Mouse (Mus musculus) lung, embryonic 15.5 days (tissue): ENCODE measurements around the gene Mapk13. TPM values are rescaled to one million over a fixed set of nuclear protein-coding genes. Genes with fewer than 3 reads are reported as not detected.
"Not testable (repeated sequence)": the region's sequence is repeated elsewhere in the genome, so short reads cannot be mapped to it uniquely, and the experiment has no call there.

Source experiments
- ATAC-seq: fragments of 200-750 bp; cut with Nextera tagmentation; 2 replicates; pipeline ENCODE4 v1.8.0; 2017; ENCODE audit warnings: moderate number of reproducible peaks, borderline replicate concordance; ENCODE audit not compliant: low FRiP score, low TSS enrichment; ENCODE audit errors: extremely low read depth
- H3K27ac ChIP-seq: fragments of 300-500 bp; sonication (generic); 2 replicates; pipeline ENCODE4 v1.5.1; 2015; ENCODE audit warnings: moderate library complexity, mild to moderate bottlenecking, inconsistent platforms
- H3K27me3 ChIP-seq: fragments of 300-500 bp; sonication (generic); 2 replicates; pipeline ENCODE4 v1.6.1; 2015; ENCODE audit warnings: inconsistent platforms
- H3K36me3 ChIP-seq: fragments of 300-500 bp; sonication (generic); 2 replicates; pipeline ENCODE4 v1.6.1; 2015; ENCODE audit warnings: inconsistent platforms
- H3K4me1 ChIP-seq: fragments of 300-500 bp; sonication (generic); 2 replicates; pipeline ENCODE4 v1.6.1; 2015; ENCODE audit warnings: inconsistent platforms
- H3K4me2 ChIP-seq: fragments of 300-500 bp; sonication (generic); 2 replicates; pipeline ENCODE4 v1.6.1; 2015; ENCODE audit warnings: inconsistent platforms, mild to moderate bottlenecking, moderate library complexity
- H3K4me3 ChIP-seq: fragments of 300-500 bp; sonication (generic); 2 replicates; pipeline ENCODE4 v1.5.1; 2015; ENCODE audit warnings: mild to moderate bottlenecking, inconsistent platforms
- H3K9ac ChIP-seq: fragments of 300-500 bp; sonication (generic); 2 replicates; pipeline ENCODE4 v1.6.1; 2015; ENCODE audit warnings: inconsistent platforms
- H3K9me3 ChIP-seq: fragments of 300-500 bp; sonication (generic); 2 replicates; pipeline ENCODE4 v1.6.1; 2016; ENCODE audit warnings: inconsistent platforms
- WGBS: fragments of 180-500 bp; shearing (Covaris S2); methylation state at CpG from one replicate; pipeline ENCODE4 v1.1.7; 2015; 5-methylcytosine and 5-hydroxymethylcytosine counted together
- polyA plus RNA-seq: library from polyadenylated mRNA; unstranded; fragments of >200 nt; fragmentation: Nextera tagmentation; extraction: Ambion mirVana; gene quantifications from 2 replicates; pipeline ENCODE4 v1.2.1, GENCODE M21; 2015

The Mapk13 gene
- polyA plus RNA-seq, 1 experiment from 2014 or later = 75.2 TPM

GRCm38 (mm10) chr17:28802006-28802481, 32.9 kb downstream of the Mapk13 start:
- Histone ChIP-seq H3K4me3 (peak overlapping the region; percentile 89), H3K27me3 (no peaks in the 10 kb centered on the region), H3K4me1 (peaks cover 29% of the 10 kb centered on the region), H3K9me3 (no peaks in the 10 kb centered on the region), H3K4me2 (peak overlapping the region; percentile 82), H3K36me3 (peaks cover 14% of the 10 kb centered on the region), H3K27ac (peak overlapping the region; percentile 2; the same call in 1 of the 2 replicates), H3K9ac (peak overlapping the region; percentile 61)
- WGBS = 1% methylated on average over 18 of the region's 18 CpGs
- no peak for ATAC-seq

- H3K27ac ChIP-seq = no peak overlapping the region
- peaks cover 29% of the 10 kb centered on the region for H3K4me1 ChIP-seq
- H3K9me3 ChIP-seq = no peaks in the 10 kb centered on the region
- ATAC-seq = no peak
- peaks cover 24% of the 10 kb centered on the region for H3K36me3 ChIP-seq
- no peak overlapping the region for H3K4me2 ChIP-seq
- no peak overlapping the region for H3K4me3 ChIP-seq
- 76% methylated on average over 1 of the region's 1 CpGs for WGBS
- no peak overlapping the region for H3K9ac ChIP-seq
- no peaks in the 10 kb centered on the region for H3K27me3 ChIP-seq
Observed at GRCm38 (mm10) chr17:28803316-28803715, 34.2 kb downstream of the Mapk13 start.

GRCm38 (mm10) chr17:28804973-28805372, 35.9 kb downstream of the Mapk13 start:
- no peaks in the 10 kb centered on the region for H3K27me3 ChIP-seq
- no peak for ATAC-seq
- H3K4me2 ChIP-seq = no peak overlapping the region
- H3K9ac ChIP-seq = no peak overlapping the region
- no peak overlapping the region for H3K27ac ChIP-seq
- peaks cover 18% of the 10 kb centered on the region for H3K4me1 ChIP-seq
- H3K4me3 ChIP-seq = no peak overlapping the region
- WGBS = 82% methylated on average over 6 of the region's 6 CpGs
- peaks cover 40% of the 10 kb centered on the region for H3K36me3 ChIP-seq
- H3K9me3 ChIP-seq = no peaks in the 10 kb centered on the region

- Histone ChIP-seq H3K4me3 (no peak overlapping the region), H3K4me1 (peaks cover 15% of the 10 kb centered on the region), H3K27me3 (no peaks in the 10 kb centered on the region), H3K36me3 (peaks cover 54% of the 10 kb centered on the region), H3K9me3 (no peaks in the 10 kb centered on the region), H3K27ac (no peak overlapping the region), H3K4me2 (no peak overlapping the region), H3K9ac (no peak overlapping the region)
- WGBS = 97% methylated on average over 19 of the region's 19 CpGs
- ATAC-seq = no peak
Observed at GRCm38 (mm10) chr17:28806770-28807169, 37.7 kb downstream of the Mapk13 start.

GRCm38 (mm10) chr17:28808714-28809113, 39.6 kb downstream of the Mapk13 start:
- no peak overlapping the region for H3K27ac ChIP-seq

GRCm38 (mm10) chr17:28809175-28809831, 40.2 kb downstream of the Mapk13 start:
- peaks cover 78% of the 10 kb centered on the region for H3K36me3 ChIP-seq
- ATAC-seq = no peak
- no peak overlapping the region for H3K4me2 ChIP-seq

More at GRCm38 (mm10) chr17:28808714-28809113, 39.6 kb downstream of the Mapk13 start:
- H3K4me1 ChIP-seq = no peaks in the 10 kb centered on the region
- H3K27me3 ChIP-seq = no peaks in the 10 kb centered on the region
- WGBS = 94% methylated on average over 8 of the region's 8 CpGs
- no peak overlapping the region for H3K9ac ChIP-seq
- no peak overlapping the region for H3K4me2 ChIP-seq
- no peak for ATAC-seq
- no peak overlapping the region for H3K4me3 ChIP-seq
- peaks cover 72% of the 10 kb centered on the region for H3K36me3 ChIP-seq
- no peaks in the 10 kb centered on the region for H3K9me3 ChIP-seq

GRCm38 (mm10) chr17:28812345-28812744, 43.2 kb downstream of the Mapk13 start:
- ATAC-seq = no peak
- no peak overlapping the region for H3K27ac ChIP-seq
- no peaks in the 10 kb centered on the region for H3K4me1 ChIP-seq
- no peak overlapping the region for H3K4me2 ChIP-seq
- H3K36me3 ChIP-seq = peaks cover 89% of the 10 kb centered on the region
- WGBS = 89% methylated on average over 10 of the region's 10 CpGs
- no peak overlapping the region for H3K9ac ChIP-seq
- H3K27me3 ChIP-seq = no peaks in the 10 kb centered on the region
- H3K4me3 ChIP-seq = no peak overlapping the region
- no peaks in the 10 kb centered on the region for H3K9me3 ChIP-seq

More at GRCm38 (mm10) chr17:28809175-28809831, 40.2 kb downstream of the Mapk13 start:
- Histone ChIP-seq H3K27me3 (no peaks in the 10 kb centered on the region), H3K9ac (no peak overlapping the region), H3K27ac (no peak overlapping the region), H3K4me3 (no peak overlapping the region), H3K9me3 (no peaks in the 10 kb centered on the region), H3K4me1 (no peaks in the 10 kb centered on the region)
- WGBS = 88% methylated on average over 10 of the region's 10 CpGs

GRCm38 (mm10) chr17:28814529-28815097, 45.5 kb downstream of the Mapk13 start:
- H3K36me3 ChIP-seq = peaks cover 91% of the 10 kb centered on the region
- no peaks in the 10 kb centered on the region for H3K9me3 ChIP-seq
- no peak for ATAC-seq
- H3K4me1 ChIP-seq = no peaks in the 10 kb centered on the region
- no peaks in the 10 kb centered on the region for H3K27me3 ChIP-seq
- H3K27ac ChIP-seq = no peak overlapping the region
- H3K4me2 ChIP-seq = no peak overlapping the region
- 90% methylated on average over 18 of the region's 18 CpGs for WGBS
- no peak overlapping the region for H3K9ac ChIP-seq
- no peak overlapping the region for H3K4me3 ChIP-seq

- Histone ChIP-seq H3K27ac (no peak overlapping the region), H3K9ac (no peak overlapping the region), H3K9me3 (no peaks in the 10 kb centered on the region), H3K4me2 (no peak overlapping the region), H3K4me3 (no peak overlapping the region), H3K4me1 (no peaks in the 10 kb centered on the region), H3K36me3 (peaks cover 90% of the 10 kb centered on the region), H3K27me3 (no peaks in the 10 kb centered on the region)
- WGBS = 70% methylated on average over 10 of the region's 10 CpGs
- no peak for ATAC-seq
Observed at GRCm38 (mm10) chr17:28815384-28816004, 46.4 kb downstream of the Mapk13 start.

- ATAC-seq, H3K27ac ChIP-seq, H3K4me2 ChIP-seq, H3K9ac ChIP-seq, H3K4me3 ChIP-seq, H3K4me1 ChIP-seq, H3K27me3 ChIP-seq, H3K9me3 ChIP-seq: not testable (repeated sequence)
- H3K36me3 ChIP-seq = peaks cover 93% of the 10 kb centered on the region
- WGBS = 90% methylated on average over 10 of the region's 10 CpGs
Observed at GRCm38 (mm10) chr17:28816326-28816725, 47.2 kb downstream of the Mapk13 start.

GRCm38 (mm10) chr17:28816875-28817811, 48.0 kb downstream of the Mapk13 start:
- peaks cover 95% of the 10 kb centered on the region for H3K36me3 ChIP-seq
- 95% methylated on average over 25 of the region's 25 CpGs for WGBS
- no peaks in the 10 kb centered on the region for H3K27me3 ChIP-seq

More at GRCm38 (mm10) chr17:28816875-28817811, 48.0 kb downstream of the Mapk13 start:
- H3K4me2 ChIP-seq = no peak overlapping the region
- H3K4me1 ChIP-seq = no peaks in the 10 kb centered on the region
- H3K9me3 ChIP-seq = no peaks in the 10 kb centered on the region
- no peak overlapping the region for H3K9ac ChIP-seq
- H3K27ac ChIP-seq = no peak overlapping the region
- ATAC-seq = no peak
- H3K4me3 ChIP-seq = no peak overlapping the region
